Mouse (Mus musculus): ENCODE measurements around the gene Mtmr1.
"Not testable (repeated sequence)": the region's sequence is repeated elsewhere in the genome, so short reads cannot be mapped to it uniquely, and the experiment has no call there.

Gene Mtmr1

GRCm38 (mm10) chrX:71364554-71364991 is at the start of gene Mtmr1:
Gene Mtmr1 (plus strand): TSS chrX:71364760.
- peak; percentile 28 to 63 for DNase-seq (ENCODE audit: low spot score in 2 of 2)

DNA sequence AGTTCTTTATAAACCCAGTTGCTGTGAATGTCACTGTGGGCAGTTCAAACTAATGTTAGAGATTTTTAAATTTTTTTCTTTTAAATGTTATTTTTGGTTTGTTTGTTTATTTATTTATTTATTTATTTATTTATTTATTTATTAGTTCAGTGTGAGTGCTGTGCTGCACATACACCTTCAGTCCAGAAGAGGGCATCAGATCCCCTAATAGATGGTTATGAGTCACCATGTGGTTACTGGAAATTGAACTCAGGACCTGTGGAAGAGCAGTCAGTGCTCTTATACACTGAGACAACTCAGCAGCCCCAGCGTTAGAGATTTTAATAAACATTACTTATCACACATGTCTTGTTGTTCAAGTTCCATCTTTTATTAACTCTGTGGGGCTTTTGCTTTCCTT is 12.5 kb upstream of the Mtmr1 start:
- DNase-seq (ENCODE audit: low spot score in 2 of 2) = no peak

DNA sequence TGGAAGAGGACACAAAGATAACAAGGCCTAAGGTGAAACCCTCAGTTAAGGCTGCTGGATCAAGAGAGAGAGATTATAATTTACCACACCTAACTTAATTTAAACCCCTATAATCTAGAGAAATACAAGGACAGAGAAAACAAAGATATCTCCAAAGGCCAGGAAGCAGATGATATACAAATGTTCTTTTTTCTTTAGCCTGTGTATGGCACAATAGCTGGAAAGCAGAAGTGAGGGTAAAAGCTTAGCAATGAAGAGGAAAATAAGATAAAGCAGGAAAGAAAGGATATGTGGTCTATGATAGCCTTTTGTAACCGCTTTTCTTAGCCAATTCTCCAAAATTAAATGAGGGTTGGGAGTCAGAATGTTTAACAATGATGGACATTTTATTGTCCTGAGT is 9.2 kb upstream of the Mtmr1 start:
- DNase-seq (ENCODE audit: low spot score in 2 of 2) = no peak

- DNase-seq (ENCODE audit: low spot score in 2 of 2) = not testable (repeated sequence)
These were observed 2.8 kb upstream of the Mtmr1 start for GRCm38 (mm10) chrX:71361793-71362192.

DNA sequence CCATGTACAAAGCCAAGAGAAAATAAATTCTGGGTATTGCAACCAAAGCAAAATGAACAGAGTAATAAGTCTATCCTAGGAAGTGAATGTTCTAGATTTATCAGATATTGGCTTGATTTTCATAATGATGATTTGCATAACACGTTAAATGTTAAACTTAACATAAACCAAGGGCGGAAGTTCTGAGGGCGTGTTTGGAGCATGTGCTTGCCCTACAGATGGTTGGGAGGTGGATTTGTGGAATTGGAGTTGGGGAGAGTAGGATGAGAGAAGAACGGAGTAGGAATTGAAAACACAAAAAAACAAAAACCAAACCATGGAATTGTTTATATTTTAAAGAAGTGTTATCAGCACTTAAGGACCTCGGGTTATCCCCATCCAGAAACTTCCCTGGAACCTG is 498 bp upstream of the Mtmr1 start:
- peak in 1 of 2 experiments; percentile 19 for DNase-seq (ENCODE audit: low spot score in 2 of 2)

- DNase-seq (ENCODE audit: low spot score in 2 of 2) = peak in 1 of 2 experiments; percentile 9
These were observed 451 bp downstream of the Mtmr1 start for GRCm38 (mm10) chrX:71365011-71365410.

DNA sequence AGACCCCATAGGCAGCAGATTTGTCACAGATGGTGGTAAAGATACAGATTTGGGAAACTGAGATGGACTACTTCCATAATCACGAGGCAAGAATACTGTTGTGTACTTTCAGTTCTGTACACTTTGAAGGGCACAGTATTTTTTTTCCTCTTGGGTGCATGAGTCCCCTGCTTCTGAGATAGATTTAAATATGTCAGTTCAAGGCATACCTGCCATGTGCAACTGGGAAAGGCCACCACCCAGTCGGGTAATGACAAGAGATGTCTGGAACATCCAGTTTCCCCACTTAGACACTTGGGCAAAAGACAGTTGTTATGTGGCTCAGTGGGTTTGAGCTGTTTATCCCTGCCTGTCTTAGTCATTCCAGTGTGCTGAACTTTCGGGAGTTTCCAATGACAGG is 950 bp downstream of the Mtmr1 start:
- no peak for DNase-seq (ENCODE audit: low spot score in 2 of 2)

DNA sequence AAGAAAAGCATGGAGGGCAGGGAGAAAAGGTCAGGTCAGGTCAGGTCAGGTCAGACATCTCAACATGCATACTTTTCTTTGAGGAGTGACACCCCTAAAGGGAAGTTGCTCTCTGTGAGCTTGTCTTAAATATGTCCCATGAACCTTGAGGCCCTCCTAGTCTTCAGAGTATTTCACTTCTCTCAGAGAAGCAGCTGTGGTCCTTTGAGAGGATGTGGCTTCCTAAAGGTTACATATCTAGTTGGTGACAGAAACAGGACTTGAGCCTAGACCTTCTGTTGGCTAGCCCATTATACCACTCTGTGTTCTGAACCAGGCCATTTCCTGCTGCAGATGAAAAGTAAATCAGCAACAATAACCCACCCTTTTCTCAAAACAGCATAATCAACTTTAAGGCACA is 2.4 kb downstream of the Mtmr1 start:
- DNase-seq (ENCODE audit: low spot score in 2 of 2) = no peak

- no peak for DNase-seq (ENCODE audit: low spot score in 2 of 2)
These were observed 12.2 kb downstream of the Mtmr1 start for GRCm38 (mm10) chrX:71376781-71377180.

DNA sequence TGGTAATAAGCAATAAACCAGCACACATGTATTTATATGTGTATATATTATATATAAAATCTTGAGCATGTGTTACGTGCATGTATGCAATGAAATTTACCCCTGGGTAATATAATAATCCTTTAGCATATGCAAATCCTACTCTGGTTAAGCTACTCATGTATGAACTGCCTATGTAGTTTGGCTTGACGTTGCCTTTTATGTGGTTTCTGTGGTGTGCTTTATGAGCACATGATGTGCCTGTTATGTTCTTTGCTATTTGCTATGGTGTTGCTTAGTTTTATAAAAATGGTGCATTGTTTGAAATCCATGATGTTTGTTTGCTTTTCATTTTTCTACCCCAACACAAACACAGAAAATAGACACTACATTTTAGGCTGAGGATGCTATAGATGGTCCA is 13.9 kb downstream of the Mtmr1 start:
- DNase-seq (ENCODE audit: low spot score in 2 of 2) = no peak

DNA sequence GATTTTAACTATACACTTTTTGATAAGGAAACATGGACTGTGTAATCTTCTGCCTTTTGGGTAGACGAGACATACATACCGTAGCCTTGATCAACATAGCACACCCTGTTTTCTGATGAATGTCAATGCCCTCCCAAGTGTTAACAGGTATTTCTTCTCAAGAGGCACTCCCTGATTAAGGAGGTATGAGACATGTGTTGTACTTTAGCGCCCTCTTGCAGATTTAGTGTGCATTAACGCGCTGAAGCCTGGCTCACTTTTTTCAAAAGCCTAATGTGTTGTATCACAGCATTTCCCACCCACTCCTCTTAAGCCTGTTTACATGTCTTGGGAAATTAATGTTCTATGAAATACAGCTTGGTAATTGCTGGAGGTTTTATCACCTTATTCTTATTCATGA is 17.0 kb downstream of the Mtmr1 start:
- peak in 1 of 2 experiments; percentile 35 for DNase-seq (ENCODE audit: low spot score in 2 of 2)

- DNase-seq (ENCODE audit: low spot score in 2 of 2) = no peak
These were observed 31.8 kb downstream of the Mtmr1 start for GRCm38 (mm10) chrX:71396326-71396725.

DNA sequence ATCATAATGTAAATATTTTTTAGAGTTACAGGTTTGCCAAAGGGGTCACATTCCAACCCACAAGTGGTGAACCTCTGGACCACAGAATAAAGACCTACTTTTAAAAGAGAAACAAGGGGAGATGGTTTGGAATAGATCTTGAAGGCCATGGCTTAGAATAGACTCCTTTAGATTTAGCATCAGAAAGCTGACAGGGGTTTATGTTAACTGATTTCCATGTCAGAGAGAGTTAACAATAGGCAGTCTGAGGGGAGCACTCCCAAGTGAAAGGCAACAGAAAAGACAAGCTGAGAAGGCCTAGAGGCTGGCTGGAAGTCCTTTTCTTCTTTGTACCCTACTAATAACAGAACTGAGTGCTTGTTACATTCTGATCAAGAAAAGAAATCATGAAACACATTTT is 41.7 kb downstream of the Mtmr1 start:
- no peak for DNase-seq (ENCODE audit: low spot score in 2 of 2)

DNA sequence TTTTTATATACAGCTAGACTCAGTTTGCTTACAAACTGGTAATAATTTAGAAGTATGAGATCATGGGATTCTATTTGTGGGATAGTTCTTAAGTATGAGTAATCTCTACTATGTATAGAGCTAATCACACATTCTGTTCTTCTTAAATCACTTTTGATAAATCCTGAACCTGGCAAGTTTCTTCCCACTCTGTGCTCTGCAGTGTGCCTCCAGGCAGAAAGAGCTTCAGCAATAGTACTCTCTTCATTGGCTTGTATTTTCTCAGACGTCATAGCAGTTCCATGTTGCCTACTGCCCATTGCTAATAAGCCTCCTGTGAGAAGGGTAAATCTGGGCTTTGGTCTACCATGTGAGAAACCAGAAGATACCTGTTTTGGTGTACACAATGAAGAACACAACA is 43.8 kb downstream of the Mtmr1 start:
- DNase-seq (ENCODE audit: low spot score in 2 of 2) = no peak

- no peak for DNase-seq (ENCODE audit: low spot score in 2 of 2)
These were observed 48.2 kb downstream of the Mtmr1 start for GRCm38 (mm10) chrX:71412776-71413175.

DNA sequence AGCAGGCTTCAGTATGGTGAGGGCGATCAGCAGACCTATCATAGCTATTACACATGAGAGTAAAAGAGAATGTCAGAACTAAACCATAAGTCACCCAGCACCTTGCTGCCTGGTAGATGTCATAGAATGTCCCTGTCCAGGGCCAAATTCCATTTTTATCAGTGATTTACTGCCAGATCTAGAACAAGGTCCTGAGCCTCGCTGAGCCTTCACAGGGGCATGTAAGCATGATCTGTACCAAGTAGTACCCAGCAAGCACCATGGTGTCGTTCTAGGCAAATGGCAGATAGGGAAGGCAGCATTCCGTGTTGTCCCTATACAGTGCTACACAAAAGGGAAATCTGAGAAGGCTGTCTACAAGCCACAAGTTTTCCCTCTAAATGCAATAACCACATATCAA is 49.1 kb downstream of the Mtmr1 start:
- DNase-seq (ENCODE audit: low spot score in 2 of 2) = no peak

DNA sequence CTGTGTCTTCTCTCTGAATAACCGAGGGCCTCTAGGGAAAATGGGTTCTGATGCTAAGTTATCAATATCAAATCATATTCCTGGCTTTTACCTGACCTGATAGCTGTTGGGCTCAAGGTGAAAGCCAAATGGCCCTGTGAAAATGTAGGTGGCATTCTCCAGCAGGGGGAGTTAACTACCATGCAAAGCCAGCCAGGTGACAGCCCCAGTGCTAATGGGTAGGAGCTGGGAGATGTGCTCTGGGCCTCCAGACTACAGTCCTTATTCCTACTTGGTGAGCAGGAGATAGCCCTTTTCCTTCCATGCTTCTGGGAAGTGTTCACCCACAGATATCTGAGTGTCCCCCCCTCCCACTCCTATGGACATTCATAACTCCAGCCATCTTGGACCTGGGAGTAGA is 60.3 kb downstream of the Mtmr1 start:
- DNase-seq (ENCODE audit: low spot score in 2 of 2) = no peak

DNA sequence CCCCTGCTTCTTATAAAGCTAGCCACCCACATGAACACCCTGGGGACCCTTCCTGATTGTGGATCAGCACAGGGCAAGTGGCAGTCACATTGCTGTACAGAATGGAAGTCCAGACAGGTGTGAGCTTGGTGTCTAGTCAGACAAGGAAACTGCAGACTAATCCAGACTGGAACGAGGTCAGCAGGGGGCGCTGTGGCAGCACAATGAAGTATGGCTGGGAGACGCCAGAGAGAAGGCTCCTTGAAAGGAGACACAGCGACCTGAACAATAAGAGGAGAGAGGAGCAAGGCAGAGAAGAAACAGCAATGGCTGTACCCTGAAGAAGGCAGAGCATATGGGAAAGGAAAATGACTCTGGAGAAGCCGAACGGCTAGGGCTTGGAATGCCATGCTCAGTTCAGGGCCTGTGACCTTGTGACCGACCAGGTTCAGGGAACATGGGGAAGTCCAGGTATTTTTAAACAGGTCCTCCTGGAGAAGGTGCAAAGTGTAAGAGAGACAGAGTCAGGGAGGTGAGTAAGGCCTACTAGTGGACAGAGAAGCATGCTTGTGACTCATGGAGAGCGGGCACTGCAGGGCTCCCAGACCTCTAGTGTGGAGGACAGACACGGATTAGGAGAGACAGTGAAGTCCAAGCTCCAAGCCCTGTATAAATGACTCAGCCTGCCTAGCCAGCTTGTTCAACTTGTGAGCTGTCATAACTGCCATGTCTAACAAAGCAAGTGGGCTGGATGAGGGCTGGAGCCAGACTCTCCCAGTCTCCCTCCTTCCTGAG is 61.4 kb downstream of the Mtmr1 start:
- DNase-seq (ENCODE audit: low spot score in 2 of 2) = peak; percentile 22 to 83

DNA sequence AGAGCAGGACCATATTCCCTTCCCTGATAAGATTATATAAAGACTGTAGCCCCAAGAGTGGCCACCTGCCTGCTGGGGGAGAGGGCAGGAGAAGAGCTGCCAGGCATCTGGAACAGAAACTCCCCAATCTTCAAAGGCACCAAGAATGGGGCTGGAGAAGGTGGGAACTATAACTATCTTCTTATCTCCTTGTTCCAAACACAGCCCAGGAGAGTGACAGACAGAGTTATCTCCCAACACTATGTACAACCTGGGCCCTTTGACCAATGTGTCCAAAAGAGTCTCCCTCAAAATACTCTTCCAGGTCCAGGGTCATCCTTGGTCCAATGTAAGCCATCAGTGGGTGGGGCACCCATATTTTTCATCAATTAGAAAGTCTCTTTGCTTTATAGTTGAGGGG is 62.9 kb downstream of the Mtmr1 start:
- no peak for DNase-seq (ENCODE audit: low spot score in 2 of 2)

GRCm38 (mm10) chrX:71430900-71431299 is 66.3 kb downstream of the Mtmr1 start:
- no peak for DNase-seq (ENCODE audit: low spot score in 2 of 2)

- no peak for DNase-seq (ENCODE audit: low spot score in 2 of 2)
These were observed 69.9 kb downstream of the Mtmr1 start for GRCm38 (mm10) chrX:71434448-71434847.

- DNase-seq (ENCODE audit: low spot score in 2 of 2) = no peak
These were observed 70.3 kb downstream of the Mtmr1 start for GRCm38 (mm10) chrX:71434860-71435259.

DNA sequence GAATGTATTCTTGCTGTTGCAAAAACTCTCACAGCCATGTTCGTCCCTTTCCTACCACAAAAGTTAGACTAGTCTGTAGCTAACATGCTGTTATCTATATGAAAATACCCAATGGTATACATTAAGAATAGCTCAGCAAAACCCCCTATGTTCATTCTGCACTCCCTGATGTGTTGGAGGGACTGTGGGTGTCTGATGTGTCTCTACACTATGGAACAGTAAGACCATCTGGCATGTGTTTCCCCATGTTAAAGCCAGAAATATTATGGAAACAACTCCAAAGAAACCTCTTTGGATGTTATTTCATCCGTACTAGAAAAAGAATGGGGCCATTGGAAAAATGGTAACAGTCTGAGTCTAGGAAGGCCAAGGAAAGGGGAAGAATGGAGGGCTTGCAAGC is 71.0 kb downstream of the Mtmr1 start:
- DNase-seq (ENCODE audit: low spot score in 2 of 2) = peak in 1 of 2 experiments; percentile 11

- no peak for DNase-seq (ENCODE audit: low spot score in 2 of 2)
These were observed 74.9 kb downstream of the Mtmr1 start for GRCm38 (mm10) chrX:71439473-71439872.
